Mouse (Mus musculus) hindlimb bud, embryonic 11.5 days (tissue): Measurements from ENCODE around the gene Atp23.

ENCODE experiments used
- DNase-seq: peaks from one replicate; pipeline ENCODE4 v3.0.0-alpha.2; 2012; ENCODE audit warnings: low read depth, low spot score; ENCODE audit errors: extremely low spot score

Gene Atp23

GRCm38 (mm10) chr10:126900821-126901487 lies at the start of gene Atp23:
Atp23 (minus strand) TSS chr10:126901355.
- DNase-seq: peak; percentile 35

DNA sequence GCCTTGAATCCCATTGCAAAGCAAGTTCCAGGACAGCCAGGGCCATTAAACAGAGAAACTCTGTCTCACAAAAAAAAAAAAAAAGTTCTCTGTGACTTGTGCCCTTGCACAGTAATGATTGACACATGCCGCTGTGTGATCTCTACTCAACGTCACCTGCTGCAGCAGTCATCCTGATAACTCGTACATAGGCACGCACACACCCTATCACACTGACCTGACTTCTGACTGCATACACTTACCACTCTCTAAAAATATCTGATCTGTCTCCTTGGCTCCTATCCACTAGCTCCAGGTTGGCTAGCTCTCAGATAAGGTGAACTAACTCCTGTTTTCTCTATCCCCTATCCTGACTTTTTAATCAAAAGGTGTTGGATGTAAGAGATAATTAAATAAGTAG lies 49.4 kb upstream of the Atp23 start:
- DNase-seq: no peak

- no peak for DNase-seq
Measured at GRCm38 (mm10) chr10:126949824-126950223, 48.7 kb upstream of the Atp23 start.

DNA sequence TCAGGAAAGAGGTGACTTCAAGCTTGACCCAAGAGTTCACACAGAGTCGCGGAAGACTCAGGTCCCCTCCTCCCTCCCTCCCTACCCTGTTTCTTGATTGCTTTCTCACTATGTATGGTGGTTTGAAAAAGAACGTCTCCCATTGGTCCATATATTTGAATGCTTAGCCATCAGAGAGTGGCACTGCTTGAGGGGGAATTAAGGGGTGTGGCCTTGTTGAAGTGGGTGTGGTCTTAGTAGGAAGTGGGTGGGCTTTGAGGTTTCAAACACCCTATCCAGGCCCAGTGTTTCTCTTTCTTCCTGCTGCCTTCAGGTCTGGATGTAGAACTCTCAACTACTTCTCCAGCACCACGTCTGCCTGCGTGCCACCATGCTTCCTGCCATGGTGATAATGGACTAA lies 44.4 kb upstream of the Atp23 start:
- DNase-seq: no peak

GRCm38 (mm10) chr10:126940949-126941348 lies 39.8 kb upstream of the Atp23 start:
- DNase-seq: no peak

DNA sequence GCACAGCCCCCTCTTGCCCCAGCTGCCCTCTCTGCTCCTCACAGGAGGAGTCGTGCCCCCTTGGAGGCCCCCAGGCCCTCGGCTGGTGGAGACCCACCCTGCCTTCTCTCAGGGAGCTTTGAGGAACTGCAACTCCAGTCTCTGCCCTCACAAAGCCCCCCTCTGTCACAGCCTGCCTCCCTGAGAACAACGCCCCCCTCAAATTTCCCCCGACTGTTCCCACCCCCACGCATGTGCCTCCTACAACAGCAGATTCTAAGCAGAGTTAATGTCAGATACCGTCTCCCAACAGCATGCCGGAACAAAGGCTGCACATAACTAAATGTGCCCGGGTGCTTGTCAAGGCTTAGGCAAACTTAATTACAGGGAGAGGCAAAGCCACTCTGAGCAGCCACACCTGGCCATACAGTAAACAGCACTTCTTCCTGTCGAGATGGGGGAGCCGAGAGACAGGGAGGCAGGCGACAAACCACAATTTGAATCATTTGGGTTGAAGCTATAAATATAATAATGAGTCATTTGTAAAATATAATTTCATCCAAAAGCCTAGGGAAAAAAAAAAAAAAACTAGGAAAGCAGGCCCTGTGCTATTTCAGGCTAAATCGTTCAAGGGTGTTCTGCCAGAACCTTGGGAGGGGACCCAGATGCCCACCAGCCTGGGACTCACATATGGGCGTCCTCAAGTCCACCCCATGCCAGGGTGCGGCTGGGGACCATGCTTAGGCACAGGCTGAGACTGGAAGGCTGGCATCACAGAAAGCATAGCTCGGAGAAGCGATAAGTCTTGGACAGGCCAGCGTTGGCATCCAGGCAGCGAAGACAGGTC lies 34.6 kb upstream of the Atp23 start:
- DNase-seq: no peak

- no peak for DNase-seq
Measured at GRCm38 (mm10) chr10:126935121-126935520, 34.0 kb upstream of the Atp23 start.

DNA sequence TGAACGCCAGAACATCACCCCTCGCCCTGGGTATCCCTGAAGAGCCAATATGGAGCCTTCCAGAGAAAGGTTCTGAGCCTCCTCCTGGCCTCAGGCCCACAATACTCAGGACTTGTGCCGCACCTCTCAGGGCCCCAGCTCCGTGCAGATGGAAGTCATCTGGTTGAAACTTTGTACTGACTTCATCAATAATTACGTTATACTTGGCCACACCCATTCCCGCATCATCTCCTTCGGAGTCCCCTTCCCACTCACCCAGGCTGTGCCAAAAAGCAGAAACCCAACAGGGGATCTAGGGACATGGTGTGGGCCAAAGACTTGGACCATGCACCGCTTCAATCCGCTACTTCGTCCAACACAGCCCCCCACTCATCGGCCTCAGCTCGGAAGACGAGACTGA lies 33.4 kb upstream of the Atp23 start:
- no peak for DNase-seq

- no peak for DNase-seq
Measured at GRCm38 (mm10) chr10:126931760-126932139, 30.6 kb upstream of the Atp23 start.

GRCm38 (mm10) chr10:126931123-126931759 lies 30.1 kb upstream of the Atp23 start:
- DNase-seq: no peak

DNA sequence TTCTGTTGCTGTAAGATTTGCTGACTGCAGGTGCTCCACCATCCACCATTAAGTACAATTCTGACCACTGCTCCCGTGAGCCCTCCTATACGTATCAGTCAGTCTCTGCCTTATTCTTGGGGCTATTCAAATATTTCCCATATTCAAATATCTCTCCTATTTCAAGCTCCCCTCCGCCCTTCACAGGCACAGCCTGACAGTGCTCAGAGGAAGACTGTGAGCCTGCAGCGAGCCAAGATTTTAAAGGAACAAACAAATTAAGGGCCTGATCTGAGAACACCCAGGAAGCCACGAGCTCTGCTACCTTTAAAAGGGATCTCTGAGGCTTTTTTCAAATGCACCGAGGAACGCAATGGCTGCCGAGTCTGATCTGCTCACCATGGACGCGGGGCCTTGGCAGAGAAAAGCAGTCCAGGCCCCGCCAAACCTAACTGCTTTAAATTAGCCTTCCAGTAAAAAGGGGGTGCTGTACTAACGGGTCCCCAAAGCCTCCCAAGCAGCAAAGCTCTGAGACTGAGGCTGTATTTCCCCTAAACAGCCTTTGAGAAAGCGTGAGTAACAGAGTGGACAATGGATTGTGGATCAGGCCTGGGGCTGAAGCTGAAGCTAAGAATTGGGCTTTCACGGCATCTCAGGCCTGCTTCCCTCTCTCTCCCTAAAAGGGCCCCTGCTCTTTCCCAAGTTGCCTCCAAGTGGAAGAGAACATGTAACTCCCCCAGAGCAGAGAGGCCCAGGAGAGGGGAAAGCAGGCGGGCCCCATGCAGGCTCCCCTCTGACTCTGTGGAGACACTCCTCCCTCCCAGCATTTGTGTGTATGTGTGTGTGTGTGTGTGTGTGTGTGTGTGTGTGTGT lies 29.3 kb upstream of the Atp23 start:
- no peak for DNase-seq

DNA sequence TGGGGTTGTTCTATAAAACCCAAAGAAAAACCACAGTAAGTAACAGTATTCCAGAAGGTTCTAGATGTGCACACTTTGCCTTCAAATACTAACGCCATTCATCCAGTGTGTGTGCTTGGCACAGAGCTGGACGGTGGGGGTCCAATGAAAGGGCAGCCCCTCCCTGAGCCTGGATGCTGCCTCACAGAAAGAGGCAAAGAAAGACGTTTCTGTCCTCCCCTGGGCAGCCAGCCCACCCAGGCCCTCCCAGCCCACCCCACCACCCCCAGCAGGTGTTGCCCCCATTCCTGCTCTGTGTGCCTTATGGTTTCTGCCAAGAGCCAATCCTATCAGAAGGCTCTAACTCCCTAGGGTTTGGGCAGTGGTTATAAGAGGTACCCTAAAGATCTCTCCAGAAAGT lies 28.4 kb upstream of the Atp23 start:
- no peak for DNase-seq

- no peak for DNase-seq
Measured at GRCm38 (mm10) chr10:126928819-126929206, 27.7 kb upstream of the Atp23 start.

- DNase-seq: no peak
Measured at GRCm38 (mm10) chr10:126928011-126928818, 27.1 kb upstream of the Atp23 start.

DNA sequence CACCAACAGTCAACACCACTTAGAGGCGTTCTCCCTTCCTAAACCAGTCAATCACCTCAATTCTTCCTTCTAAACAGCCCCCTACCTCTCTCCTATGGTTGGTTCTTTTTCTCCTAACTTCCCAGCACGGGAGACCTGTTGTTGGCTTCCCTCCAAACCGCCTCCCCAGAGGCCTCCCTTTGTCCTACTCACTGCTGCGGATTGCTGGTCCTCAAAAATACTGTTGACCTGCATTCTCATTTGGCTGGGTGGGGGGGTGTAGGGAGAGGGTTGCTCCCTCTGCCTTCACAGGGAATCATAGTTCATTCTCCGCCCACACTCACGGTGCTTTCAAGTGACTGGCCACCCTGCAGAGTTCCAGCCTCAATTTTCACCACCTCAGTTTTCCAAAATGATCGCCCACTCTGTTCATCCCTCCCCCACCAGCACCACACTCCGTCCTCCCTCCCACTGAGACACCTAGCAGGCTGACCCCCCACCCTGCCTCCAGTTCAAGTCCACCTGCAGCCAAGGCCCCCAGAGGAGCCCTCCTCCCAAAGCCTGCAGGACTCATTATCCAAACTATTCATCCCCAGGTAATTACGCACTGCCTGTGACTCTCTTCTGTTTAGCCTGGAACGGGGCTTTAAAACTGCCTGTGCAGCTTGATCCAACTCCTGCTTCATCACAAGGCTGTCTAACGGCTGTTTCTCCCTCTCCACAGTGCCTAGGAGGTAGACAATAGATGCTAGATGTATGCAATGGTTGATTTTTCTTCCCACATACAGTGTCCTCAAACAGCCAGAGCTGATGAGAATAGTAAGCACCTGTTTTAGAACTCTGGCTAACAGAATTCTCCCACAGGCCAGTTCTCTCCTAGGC lies 26.2 kb upstream of the Atp23 start:
- no peak for DNase-seq

GRCm38 (mm10) chr10:126925391-126925790 lies 24.2 kb upstream of the Atp23 start:
- no peak for DNase-seq

DNA sequence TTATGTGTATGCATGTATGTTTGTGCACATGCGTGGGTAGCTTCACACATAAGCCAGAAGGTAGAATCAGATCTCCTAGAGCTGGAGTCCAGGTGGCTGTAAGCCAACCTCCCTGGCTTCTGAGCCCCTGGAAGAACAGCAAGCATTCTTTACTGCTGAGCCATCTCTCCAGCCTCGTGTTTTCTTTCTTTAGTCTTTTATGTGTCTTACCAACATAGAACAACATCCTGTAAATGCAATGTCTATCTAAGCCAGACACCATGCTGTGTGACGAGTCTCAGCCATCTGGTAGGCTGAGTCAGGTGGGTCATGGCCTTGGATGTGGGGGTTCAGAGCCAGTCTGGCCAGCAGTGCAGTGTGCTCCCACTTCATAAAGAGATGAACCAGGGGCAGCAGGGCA lies 22.9 kb upstream of the Atp23 start:
- DNase-seq: no peak

- no peak for DNase-seq
Measured at GRCm38 (mm10) chr10:126920220-126920619, 19.1 kb upstream of the Atp23 start.

DNA sequence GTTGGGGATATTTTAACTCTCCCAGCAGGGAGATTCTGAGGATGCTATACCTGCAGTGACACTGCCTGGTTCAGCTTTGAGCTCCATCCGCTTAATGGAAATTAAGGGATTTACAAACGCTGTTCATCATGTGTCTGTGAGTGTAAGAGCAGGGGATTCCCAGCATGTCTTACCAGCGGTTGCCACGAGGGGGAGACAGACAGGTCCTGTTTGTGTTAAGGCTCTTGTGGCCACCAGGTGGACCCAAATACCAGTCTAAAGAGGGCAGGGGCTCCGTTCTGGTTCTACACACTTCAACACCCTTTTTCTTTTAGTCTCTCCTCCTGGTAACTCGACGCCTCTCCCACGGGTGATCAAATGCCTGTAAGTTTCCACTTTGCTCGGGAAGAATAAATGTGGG lies 17.9 kb upstream of the Atp23 start:
- DNase-seq: peak; percentile 91
